Mouse (Mus musculus) yolk sac, embryonic 10.5 days (tissue): ENCODE data around the gene St7.

ENCODE experiments used
- DNase-seq: peaks from one replicate; pipeline ENCODE4 v3.0.0-alpha.2; 2017; ENCODE audit warnings: low spot score

The St7 gene

GRCm38 (mm10) chr6:17719423-17719822, 26.7 kb downstream of the St7 start:
- no peak for DNase-seq

GRCm38 (mm10) chr6:17720022-17720421, 27.3 kb downstream of the St7 start:
- peak; percentile 40 for DNase-seq

GRCm38 (mm10) chr6:17721706-17722105, 29.0 kb downstream of the St7 start:
- DNase-seq: no peak

GRCm38 (mm10) chr6:17725841-17726460, 33.2 kb downstream of the St7 start:
- no peak for DNase-seq

DNA sequence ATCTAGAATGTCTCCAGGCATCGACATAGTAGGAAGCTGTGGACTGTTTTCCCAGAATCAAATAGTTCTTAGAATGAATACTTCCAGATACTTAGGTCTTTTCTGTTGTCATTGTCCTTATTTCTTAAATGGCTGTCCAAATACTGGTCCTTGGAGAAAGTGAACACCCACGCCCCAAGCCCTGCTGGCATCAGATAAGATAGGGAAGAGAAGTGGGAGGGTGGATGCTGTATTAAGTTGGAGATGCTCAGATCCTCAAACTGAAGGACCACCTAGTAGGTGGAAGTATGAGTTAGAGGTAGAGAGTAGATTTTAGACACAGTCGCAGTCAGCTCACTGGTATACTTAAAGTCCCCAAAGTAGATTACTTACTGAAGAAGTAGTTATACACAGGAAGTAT, 34.5 kb downstream of the St7 start:
- DNase-seq: no peak

DNA sequence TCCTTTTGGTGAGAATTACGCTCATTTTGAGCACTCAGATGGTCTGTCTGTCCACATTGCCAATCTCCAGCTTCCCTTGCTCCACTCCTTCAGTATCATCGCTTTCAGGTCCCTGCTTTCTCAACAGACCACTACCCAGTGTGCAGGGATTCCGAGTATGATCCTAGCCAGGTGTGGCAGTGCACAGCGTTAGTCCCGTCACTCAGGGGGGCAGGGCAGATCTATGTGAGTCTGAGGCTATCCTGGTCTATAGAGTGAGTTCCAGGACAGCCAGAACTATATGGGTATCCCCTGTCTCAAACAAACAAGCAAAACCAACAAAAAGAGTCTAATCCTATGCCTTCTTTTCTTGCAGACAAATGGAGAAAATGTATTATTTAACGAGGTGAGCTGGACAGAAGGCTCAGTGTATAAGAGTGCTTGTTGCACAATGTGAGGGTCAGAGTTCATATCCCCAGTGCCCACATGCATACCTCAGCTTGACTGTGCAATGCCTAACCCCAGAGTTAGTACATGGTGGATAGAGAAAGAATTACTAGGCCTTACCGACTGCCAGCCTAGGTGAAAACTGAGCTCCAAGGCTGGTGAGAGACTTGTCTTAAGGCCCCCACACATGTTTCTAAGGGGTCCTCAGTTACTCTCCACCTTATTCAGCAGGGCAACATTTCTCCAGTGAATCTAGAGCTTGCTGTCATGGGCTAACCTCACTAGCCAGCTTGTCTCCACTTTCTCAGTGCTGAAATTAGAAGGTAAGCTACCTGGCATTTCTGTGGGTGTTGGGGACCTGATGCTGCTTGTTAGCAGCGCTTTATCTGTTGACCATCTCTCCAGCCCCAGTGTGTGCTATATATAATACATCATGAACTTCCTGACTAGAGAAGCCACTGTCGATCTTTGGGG, 35.4 kb downstream of the St7 start:
- peak; percentile 50 for DNase-seq

DNA sequence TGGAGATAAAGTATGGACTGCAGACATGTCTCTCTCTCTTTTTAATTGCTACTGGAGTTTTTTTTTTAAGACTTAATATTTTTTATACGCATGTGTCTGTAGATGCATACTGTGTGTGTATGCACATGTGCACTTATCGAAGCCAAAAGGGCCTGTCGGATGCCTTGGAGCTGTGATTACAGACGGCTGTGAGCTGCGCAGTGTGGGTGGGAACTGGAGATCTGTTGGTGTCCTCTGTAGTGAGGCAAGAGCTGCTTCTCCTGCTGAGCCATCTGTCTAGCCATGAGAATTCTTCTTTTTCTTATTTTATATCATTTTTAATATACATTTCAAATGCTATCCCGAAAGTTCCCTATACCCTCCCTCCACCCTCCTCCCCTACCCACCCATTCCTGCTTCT, 37.4 kb downstream of the St7 start:
- no peak for DNase-seq

DNA sequence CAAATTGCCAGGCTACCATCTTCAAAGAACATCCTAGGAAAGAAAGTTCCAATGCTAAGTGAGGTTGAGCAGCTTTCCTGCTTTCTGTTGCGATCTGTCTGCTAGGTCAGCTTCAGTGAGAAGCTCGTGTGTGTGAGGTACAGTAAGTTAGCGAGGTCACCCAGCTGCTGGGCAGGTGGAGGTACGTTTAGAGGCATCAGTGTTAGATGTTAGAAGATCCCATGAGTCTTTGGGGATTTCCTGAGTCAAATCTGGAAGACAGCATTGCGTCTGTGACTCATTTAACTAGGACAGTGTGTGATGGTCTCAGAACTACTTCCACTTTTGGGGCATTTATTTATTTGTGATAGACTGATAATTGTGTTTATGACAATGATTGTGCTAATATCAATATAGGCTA, 39.0 kb downstream of the St7 start:
- no peak for DNase-seq

GRCm38 (mm10) chr6:17733951-17734411, 41.2 kb downstream of the St7 start:
- DNase-seq: no peak

DNA sequence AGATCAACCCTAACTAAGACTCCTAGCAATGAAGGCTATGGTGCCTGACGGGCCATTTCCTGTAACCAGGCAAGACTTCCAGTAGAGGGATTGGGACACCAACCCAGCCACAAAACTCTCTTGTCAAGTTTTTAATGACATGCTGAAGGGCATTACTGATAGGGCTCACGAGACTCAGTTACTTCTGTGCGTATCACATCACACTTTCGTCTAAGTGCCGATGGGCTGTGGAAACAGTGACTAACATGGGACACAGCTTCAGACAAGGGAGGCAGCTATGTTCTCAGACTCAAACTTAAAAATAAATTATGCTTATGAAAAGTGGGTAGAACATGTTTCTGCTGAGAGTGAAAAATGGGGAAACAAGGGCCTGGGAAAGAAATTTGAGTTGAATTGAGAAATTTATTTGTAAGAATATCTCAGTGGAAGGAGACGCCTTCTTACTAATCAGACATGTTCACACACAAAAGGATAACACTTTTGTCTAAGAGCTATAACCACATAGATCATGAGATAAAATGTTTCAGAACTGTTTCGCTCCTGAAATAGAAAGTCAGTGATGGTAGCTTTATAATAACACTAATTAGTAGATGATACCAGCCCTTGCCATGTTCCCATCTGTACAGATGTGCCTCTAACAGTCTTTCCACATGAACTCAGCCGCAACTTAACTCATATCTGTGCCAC, 44.7 kb downstream of the St7 start:
- DNase-seq: no peak

DNA sequence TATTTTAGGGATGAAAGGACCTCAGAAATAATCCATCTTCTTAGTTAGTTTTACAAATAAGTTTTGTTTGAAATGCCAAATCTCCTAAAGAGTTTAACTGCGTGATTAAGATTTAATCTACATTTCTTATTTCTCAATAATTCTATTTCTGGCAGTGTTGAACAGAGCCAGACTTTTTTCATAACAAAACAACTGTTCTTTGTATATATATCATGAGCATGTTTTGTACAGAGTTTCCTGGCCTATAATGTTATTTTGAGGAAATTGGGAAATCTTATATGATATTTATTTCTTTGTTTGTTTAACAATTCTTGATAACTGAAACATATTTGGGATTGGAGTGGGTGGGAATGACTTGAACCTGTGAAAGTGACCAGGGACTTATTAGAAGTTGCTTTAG, 47.4 kb downstream of the St7 start:
- no peak for DNase-seq

- DNase-seq: no peak
These were observed 48.9 kb downstream of the St7 start for GRCm38 (mm10) chr6:17741639-17742038.

GRCm38 (mm10) chr6:17742209-17742608, 49.5 kb downstream of the St7 start:
- no peak for DNase-seq

- no peak for DNase-seq
These were observed 50.6 kb downstream of the St7 start for GRCm38 (mm10) chr6:17743325-17743724.

DNA sequence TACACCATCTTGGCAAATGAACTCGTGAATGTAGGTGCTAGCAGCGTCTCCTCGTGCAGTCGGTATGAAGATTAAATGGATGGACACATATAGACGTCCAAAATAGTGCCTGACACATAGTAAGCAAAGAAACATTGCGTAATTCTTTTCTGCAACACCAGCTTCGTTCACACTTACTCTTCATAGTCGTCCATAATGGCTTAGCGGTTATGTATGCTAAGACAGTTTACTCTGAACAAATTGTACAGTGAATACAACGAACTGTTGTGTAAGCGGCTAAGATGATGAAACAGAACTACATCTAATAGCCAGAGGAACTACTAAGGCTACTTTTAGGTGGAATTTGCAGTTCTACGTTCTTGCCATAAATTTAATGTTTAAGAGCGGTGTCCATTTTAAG, 55.0 kb downstream of the St7 start:
- DNase-seq: no peak

DNA sequence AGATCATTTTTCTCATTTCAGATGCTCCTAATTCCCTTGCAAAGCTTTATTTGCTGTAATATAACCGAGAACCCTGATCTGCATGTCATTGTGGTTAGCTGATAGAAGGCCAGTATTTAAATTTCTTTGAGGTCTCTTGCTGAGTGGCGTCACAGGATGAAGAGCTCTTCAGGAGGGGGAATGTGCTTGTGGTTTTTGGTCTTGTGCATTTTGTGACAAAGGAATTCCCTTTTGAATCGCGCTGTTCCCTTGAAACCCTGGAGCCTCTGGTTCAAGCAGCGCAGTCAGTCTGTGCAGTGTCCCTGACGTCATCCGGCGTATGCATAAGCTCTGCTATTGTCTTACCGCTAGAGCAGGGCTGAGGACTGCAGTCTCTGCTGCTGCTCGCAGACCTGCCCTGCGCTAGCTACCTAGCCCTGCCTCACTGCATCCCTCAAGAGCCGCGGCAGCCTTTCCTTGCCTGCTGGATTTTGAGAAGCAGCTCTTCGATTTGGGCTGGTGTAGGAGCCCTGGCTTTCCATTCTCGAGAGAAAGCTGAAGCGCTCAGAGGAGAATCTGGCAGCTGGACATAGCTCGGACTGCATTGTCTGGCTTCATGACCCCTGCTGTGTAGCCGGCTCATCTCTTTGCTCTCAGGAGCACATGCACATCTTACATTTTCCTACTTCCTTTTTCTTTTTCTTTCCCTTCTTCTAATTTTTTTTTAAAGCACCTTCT, 56.3 kb downstream of the St7 start:
- peak; percentile 65 for DNase-seq

DNA sequence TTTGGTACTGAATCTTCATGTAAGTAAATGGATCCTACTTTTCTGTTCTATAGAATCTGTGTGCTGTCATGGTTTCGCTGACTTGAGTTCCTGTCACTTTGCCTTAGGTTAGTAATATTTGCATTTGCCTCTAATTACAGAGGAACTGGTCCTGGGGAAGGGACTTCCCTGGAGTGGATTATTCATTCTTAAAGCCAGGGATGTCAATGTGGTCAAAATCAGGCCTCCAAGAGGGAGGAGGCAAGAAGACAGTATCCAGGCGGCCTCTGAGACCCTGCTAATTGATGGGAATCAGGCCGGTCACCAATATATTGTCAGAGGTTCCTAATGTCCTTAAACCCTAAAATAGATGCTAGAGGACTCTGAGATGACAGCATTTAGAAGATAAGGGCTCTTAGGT, 56.9 kb downstream of the St7 start:
- no peak for DNase-seq

- DNase-seq: no peak
These were observed 57.4 kb downstream of the St7 start for GRCm38 (mm10) chr6:17750041-17750660.

DNA sequence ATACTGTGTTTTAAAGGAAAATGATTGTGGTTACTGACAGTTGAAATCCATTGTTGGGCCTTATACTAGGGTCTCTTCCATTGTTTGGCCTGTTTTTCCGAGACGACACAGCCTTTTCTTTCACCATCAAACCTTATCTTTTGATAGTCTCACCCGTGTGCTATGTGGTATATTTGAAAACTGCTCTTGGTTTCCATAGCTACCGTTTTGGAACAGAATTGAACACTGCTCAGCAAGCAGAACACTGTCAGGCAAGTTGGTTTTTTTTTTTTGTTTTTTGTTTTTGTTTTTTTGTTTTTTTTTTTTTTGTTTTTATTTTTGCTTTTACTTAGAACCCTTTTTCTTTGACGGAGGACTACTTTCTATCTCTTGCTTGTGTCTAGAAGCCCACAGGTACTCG, 58.2 kb downstream of the St7 start:
- no peak for DNase-seq

DNA sequence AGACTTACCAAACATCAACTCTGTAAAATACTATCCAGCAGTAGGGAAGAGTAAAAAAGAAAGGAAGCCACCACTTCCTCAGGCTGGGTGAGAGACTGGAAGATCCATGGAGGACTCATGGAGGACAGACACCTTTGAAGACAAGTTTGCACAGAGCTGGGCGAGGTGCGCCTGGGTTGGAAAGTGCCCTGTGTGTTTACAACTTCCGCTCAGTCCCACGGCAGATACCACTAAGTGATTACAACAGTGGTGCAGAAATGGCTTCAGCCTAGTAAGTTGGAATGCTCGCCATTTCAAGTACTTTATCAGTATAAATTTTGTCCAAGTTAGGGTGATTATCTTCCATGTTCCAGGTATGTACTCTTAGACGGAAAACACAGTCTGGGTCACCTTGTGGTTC, 63.2 kb downstream of the St7 start:
- DNase-seq: no peak

- no peak for DNase-seq
These were observed 65.8 kb downstream of the St7 start for GRCm38 (mm10) chr6:17758568-17758967.
